Mouse (Mus musculus): ENCODE results near the gene AI987944. TPM values are rescaled to one million over a fixed set of nuclear protein-coding genes. Genes with fewer than 3 reads are reported as not detected.

AI987944 gene
- polyA plus RNA-seq (2014; fragmentation: Nextera tagmentation; extraction: Ambion mirVana) = 9.2 and 10.1 TPM in 2 replicates

DNA sequence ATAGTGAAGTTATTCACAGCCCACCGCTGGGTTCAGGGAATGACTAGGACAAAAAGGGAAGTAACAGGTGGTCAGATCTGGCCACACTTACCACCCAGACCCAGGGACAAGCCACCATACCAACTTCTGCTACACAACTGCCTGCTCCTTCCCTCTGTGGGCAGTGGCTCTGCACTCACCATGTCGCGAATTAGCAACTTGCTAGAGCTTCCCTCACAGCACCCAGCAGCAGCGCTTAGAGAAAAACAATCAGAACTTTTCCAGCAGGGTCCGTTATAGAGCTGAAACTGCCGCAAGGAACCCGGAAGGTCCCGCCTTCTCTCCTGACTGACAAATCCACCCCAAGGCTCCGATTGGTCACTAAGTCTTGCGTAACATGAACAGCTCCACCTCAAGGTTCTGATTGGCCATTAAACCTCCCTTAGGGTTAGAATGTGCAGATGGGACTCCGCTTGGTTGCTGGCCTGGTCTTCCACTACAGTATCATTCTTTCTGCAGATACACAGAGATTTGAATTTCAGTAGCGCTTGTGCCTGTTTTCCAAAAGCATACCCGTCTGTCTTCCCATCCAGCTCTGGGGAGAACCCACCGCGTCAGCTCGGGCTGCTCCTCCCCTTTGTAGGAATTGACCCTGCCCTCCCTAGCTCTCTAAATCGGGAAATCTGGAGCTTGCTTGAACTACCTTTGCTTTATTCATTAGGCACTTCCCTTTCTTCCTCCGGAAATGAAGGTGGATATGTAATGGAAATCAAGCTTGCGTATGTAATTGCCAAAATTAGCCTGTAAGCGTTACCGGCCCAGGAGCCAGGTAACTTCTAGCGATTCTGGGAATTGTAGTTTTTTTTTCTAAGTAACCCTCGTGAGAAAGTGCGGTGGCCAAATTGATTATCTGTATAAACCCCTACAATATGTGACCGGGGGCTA, at the start of gene AI987944:
Gene AI987944, minus strand, starts transcription at position 332 of the 924 bp plus-strand sequence.
- H3K27ac ChIP-seq (ENCODE audit: low read depth, low read length) = peak within 1 kb of the TSS; percentile 87
- no peaks in the 10 kb centered on the region for H3K4me1 ChIP-seq (ENCODE audit: control insufficient read depth, insufficient read depth, low read length)
- no peaks in the 10 kb centered on the region for H3K27me3 ChIP-seq (ENCODE audit: control insufficient read depth, insufficient read depth, low read length)
- peak within 1 kb of the TSS; percentile 54 for H3K4me2 ChIP-seq (ENCODE audit: low read depth, low read length)
- no peaks in the 10 kb centered on the region for H3K36me3 ChIP-seq (ENCODE audit: control insufficient read depth, insufficient read depth, low read length)
- H3K4me3 ChIP-seq (ENCODE audit: low read depth, low read length) = peak within 1 kb of the TSS; percentile 49
- 0% methylated on average over 25 of the region's 25 CpGs for WGBS
- peak within 1 kb of the TSS; percentile 57; the same call in 1 of the 2 replicates for H3K9ac ChIP-seq (replicated peaks; ENCODE audit: low read depth, low read length)
- no peaks in the 10 kb centered on the region for H3K9me3 ChIP-seq (ENCODE audit: control insufficient read depth, low read length)
- ATAC-seq (ENCODE audit: low read depth) = peak; percentile 100

DNA sequence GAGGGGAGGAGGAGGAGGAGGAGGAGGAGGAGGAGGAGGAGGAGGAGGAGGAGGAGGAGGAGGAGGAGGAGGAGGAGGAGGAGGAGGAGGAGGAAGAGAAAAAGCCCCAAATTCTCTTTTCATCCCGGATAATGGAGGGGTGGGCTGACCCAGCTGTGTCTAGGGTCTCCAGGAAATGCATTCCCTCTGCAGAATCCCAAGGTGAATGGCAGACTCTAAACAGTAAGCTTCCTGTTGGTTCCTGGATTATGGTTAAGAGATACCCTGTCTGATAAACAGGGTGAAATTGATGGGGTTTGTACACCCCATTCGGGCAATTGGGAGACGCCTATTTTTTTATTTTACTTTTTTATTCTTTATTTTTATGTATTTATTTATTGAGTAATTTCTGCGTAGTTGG, 951 bp upstream of the AI987944 start:
- H3K36me3 ChIP-seq (ENCODE audit: control insufficient read depth, insufficient read depth, low read length) = no peaks in the 10 kb centered on the region
- no peaks in the 10 kb centered on the region for H3K9me3 ChIP-seq (ENCODE audit: control insufficient read depth, low read length)
- H3K4me2 ChIP-seq (ENCODE audit: low read depth, low read length) = peak overlapping the region; percentile 31; the same call in 1 of the 2 replicates
- H3K4me1 ChIP-seq (ENCODE audit: control insufficient read depth, insufficient read depth, low read length) = no peaks in the 10 kb centered on the region
- H3K9ac ChIP-seq (replicated peaks; ENCODE audit: low read depth, low read length) = no peak overlapping the region
- H3K27me3 ChIP-seq (ENCODE audit: control insufficient read depth, insufficient read depth, low read length) = no peaks in the 10 kb centered on the region
- H3K4me3 ChIP-seq (ENCODE audit: low read depth, low read length) = peak overlapping the region; percentile 15; the same call in 1 of the 2 replicates
- no peak for ATAC-seq (ENCODE audit: low read depth)
- WGBS = 69% methylated on average over 4 of the region's 4 CpGs
- H3K27ac ChIP-seq (ENCODE audit: low read depth, low read length) = no peak overlapping the region

Other genes with a start within 250 kb of the AI987944 start
- not detected in 2 replicates for gene Gm5592, start 239.5 kb downstream of the AI987944 start, polyA plus RNA-seq (2014; fragmentation: Nextera tagmentation; extraction: Ambion mirVana)
- 0.70 and 0.82 TPM in 2 replicates for gene Vmn2r57, start 55.3 kb upstream of the AI987944 start, polyA plus RNA-seq (2014; fragmentation: Nextera tagmentation; extraction: Ambion mirVana)
- 0.21 and 0.23 TPM in 2 replicates for gene Gm20449, start 106.0 kb upstream of the AI987944 start, polyA plus RNA-seq (2014; fragmentation: Nextera tagmentation; extraction: Ambion mirVana)
- 4.9 and 6.0 TPM in 2 replicates for gene AW146154, start 106.5 kb upstream of the AI987944 start, polyA plus RNA-seq (2014; fragmentation: Nextera tagmentation; extraction: Ambion mirVana)
- not detected in 2 replicates for gene Gm6871, start 180.3 kb upstream of the AI987944 start, polyA plus RNA-seq (2014; fragmentation: Nextera tagmentation; extraction: Ambion mirVana)
- gene 2610021A01Rik, start 205.9 kb upstream of the AI987944 start, polyA plus RNA-seq (2014; fragmentation: Nextera tagmentation; extraction: Ambion mirVana) = 19.0 and 21.2 TPM in 2 replicates
- 36.2 and 36.6 TPM in 2 replicates for gene Zfp788, start 239.8 kb upstream of the AI987944 start, polyA plus RNA-seq (2014; fragmentation: Nextera tagmentation; extraction: Ambion mirVana)

Data from neural tube, embryonic 14.5 days (tissue).